Mouse (Mus musculus) liver, embryonic 14 days (tissue): ENCODE data around the gene Btn1a1. TPM values are rescaled to one million over a fixed set of nuclear protein-coding genes. Genes with fewer than 3 reads are reported as not detected.

ENCODE experiments used
- polyA plus RNA-seq: library from polyadenylated mRNA; depleted of rRNA; stranded (reverse); fragments of >200 nt; gene quantifications from 2 replicates; pipeline ENCODE4 v1.2.3, GENCODE M21; 2012; rRNA removed

Gene Btn1a1
- polyA plus RNA-seq = 1.8 and 2.0 TPM in 2 replicates

DNA sequence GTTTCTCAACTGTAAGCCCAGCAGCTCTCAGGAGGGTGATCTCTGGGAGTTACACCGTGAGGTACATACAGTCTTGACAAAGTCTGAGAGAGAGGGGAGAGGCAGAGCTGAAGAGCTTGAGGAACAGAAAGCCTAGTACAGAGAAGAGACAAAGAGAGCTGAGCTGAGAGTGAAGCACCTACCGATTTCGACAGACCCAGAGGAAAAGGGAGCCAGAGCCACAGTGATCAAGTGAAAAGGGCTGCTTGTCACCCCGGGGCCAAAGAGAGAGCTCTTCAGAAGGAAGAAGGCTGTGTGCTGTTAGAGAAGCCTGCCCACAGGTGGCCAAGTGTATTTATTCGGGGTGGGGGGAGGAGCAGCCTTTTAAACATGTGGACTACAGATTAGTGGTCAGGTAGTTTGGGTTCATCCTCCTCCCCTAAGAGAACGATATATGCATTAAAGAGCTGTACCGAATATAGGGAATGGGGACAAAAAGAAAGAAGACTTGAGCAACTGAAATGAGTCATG lies at the start of gene Btn1a1:
Gene Btn1a1 (minus strand): TSS at position 302 of the 510 bp plus-strand sequence.

DNA sequence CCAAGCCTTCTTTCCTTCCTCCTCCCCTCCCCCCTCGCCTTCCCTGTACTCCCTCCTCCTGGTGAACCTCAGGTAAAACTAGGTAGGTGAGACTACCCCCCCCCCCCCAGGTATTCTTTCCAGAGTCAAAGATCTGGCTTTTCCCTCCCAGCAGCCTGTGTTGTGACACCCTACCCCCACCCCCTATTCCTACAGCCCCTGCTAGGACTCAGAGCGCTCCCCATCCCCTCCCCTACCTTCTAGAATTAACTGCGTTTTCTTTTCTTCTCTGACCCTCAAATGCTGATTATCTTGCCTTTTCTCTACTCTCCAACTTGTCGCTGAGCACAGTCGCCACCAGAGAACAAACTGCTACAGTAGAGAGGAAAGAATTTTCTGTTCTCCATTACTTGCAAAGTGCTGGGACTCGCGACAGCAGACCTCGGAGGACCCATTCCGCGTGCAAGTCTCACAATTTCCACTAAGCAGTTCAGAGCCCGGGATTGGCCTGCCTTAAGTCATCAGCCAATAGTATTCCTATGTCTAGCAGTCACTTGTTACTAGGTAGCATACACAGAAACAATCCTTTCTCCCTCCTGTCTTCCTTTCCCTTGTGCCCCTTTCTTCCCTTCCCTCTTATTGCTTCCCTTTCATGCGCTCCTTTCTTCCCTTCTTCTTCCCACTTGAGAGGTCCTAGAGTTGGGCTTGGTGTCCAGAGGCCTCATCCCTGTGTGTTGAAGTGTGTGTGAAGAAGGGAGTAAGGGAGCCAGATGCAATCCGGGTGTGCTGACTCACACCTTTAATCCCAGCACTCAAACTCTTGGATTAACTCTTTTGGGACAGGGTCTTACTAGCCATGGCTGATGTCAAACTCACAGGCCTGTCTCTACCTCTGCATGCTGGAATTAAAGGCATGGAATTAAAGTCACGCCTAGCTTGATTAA lies 23.0 kb upstream of the Btn1a1 start, which contains the start of gene Btn2a2:
Gene Btn2a2 (minus strand): TSS at position 458 of the 923 bp plus-strand sequence.

DNA sequence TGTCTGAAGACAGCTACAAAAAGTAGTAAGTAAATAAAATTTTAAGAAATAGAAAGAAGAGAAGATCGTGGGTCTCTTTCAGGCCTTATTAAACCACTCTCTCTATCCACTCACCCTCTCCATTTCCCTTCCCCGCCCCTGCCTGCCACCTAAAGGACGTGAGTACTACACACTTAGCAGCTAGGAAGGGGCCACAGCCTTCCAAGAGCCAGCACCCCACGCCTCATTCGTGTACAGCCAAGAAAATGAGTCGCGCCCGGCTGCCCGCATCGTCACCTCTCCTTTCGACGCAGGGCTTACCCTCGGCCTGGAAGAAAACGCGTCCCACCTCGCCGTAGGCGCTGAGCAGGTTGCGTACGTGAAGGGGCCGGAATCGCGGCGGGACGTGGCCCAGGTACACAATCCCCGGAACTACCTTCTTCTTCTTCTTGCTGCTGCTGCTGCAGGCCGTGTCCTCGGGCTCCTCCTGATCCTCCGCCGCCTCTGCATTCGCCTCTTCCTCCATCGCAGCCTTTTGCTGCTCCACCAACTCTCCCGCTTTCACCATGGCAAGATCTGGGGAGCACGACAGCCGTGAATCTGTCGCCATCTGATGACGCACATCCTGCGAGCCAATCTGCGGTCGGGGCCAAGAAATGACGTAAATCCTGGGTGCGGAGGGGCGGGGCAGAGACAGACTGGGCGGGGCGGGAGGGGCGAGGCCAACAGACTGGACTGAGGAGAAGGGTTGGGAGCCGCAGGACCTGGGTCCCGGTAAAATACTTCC lies 42.2 kb downstream of the Btn1a1 start, which contains the start of gene Abt1:
Gene Abt1 (minus strand): TSS at position 581 of the 766 bp plus-strand sequence.

Other genes starting within 250 kb of the Btn1a1 start
- gene Vmn1r222, start 230.0 kb downstream of the Btn1a1 start, polyA plus RNA-seq = not detected in 2 replicates
- not detected in 2 replicates for gene Vmn1r223, start 218.8 kb downstream of the Btn1a1 start, polyA plus RNA-seq
- 6.0 and 6.7 TPM in 2 replicates for gene Zfp322a, start 96.7 kb downstream of the Btn1a1 start, polyA plus RNA-seq
- gene Abt1, start 42.0 kb downstream of the Btn1a1 start, polyA plus RNA-seq = 3.8 and 4.4 TPM in 2 replicates
- gene Btn2a2, start 23.0 kb upstream of the Btn1a1 start, polyA plus RNA-seq = not detected in 2 replicates
- gene Hist1h4h, start 65.1 kb upstream of the Btn1a1 start, polyA plus RNA-seq = 20.0 and 22.7 TPM in 2 replicates
- 254 and 365 TPM in 2 replicates for gene Hist1h2af, start 68.0 kb upstream of the Btn1a1 start, polyA plus RNA-seq
- gene Hist1h3g, start 69.5 kb upstream of the Btn1a1 start, polyA plus RNA-seq = 40.7 and 47.0 TPM in 2 replicates
- gene Hist1h2bh, start 77.5 kb upstream of the Btn1a1 start, polyA plus RNA-seq = 6.3 and 6.5 TPM in 2 replicates
- gene Hist1h3f, start 78.2 kb upstream of the Btn1a1 start, polyA plus RNA-seq = 4.4 and 4.5 TPM in 2 replicates
- gene Hist1h4f, start 85.7 kb upstream of the Btn1a1 start, polyA plus RNA-seq = 19.0 and 21.1 TPM in 2 replicates
- gene Hist1h1d, start 87.4 kb upstream of the Btn1a1 start, polyA plus RNA-seq = 0.66 and 0.96 TPM in 2 replicates
- 24.2 and 24.8 TPM in 2 replicates for gene Hist1h3e, start 96.5 kb upstream of the Btn1a1 start, polyA plus RNA-seq
- 11.7 and 13.2 TPM in 2 replicates for gene Hist1h2ae, start 105.3 kb upstream of the Btn1a1 start, polyA plus RNA-seq
- 35.1 and 41.0 TPM in 2 replicates for gene Hist1h2bg, start 105.5 kb upstream of the Btn1a1 start, polyA plus RNA-seq
- 12.1 and 12.6 TPM in 2 replicates for gene Hist1h2bf, start 108.3 kb upstream of the Btn1a1 start, polyA plus RNA-seq
- gene Hist1h2ad, start 108.5 kb upstream of the Btn1a1 start, polyA plus RNA-seq = 8.7 and 8.8 TPM in 2 replicates
- 19.8 and 22.5 TPM in 2 replicates for gene Hist1h3d, start 109.9 kb upstream of the Btn1a1 start, polyA plus RNA-seq
- 7.9 and 8.2 TPM in 2 replicates for gene Hist1h4d, start 115.7 kb upstream of the Btn1a1 start, polyA plus RNA-seq
- gene Hist1h2be, start 155.2 kb upstream of the Btn1a1 start, polyA plus RNA-seq = 2.9 and 3.1 TPM in 2 replicates
- 7.8 and 10.5 TPM in 2 replicates for gene Hist1h1e, start 156.7 kb upstream of the Btn1a1 start, polyA plus RNA-seq
- 1.2 and 1.3 TPM in 2 replicates for gene Hist1h2ac, start 218.0 kb upstream of the Btn1a1 start, polyA plus RNA-seq
- gene Hist1h2bc, start 218.3 kb upstream of the Btn1a1 start, polyA plus RNA-seq = 75.9 and 78.5 TPM in 2 replicates
- gene Hist1h1t, start 229.9 kb upstream of the Btn1a1 start, polyA plus RNA-seq = 0.13 TPM in 1 of 2 replicates, not detected in the other
- gene Hist1h4c, start 232.6 kb upstream of the Btn1a1 start, polyA plus RNA-seq = 5.9 TPM in 2 replicates
- gene Hfe, start 245.0 kb upstream of the Btn1a1 start, polyA plus RNA-seq = 2.5 and 4.1 TPM in 2 replicates